Mouse (Mus musculus) myocyte (in vitro differentiated cells): ENCODE data around the gene Eif3f. TPM values are rescaled to one million over a fixed set of nuclear protein-coding genes. Genes with fewer than 3 reads are reported as not detected.

ENCODE experiments used
- H3K27me3 ChIP-seq: one replicate; pipeline ENCODE4 v1.6.1; 2011; ENCODE audit not compliant: control insufficient read depth, insufficient read depth, insufficient read length
- H3K36me3 ChIP-seq: one replicate; pipeline ENCODE4 v1.6.1; 2011; ENCODE audit not compliant: control insufficient read depth, insufficient read depth
- H3K4me2 ChIP-seq: one replicate; pipeline ENCODE4 v1.6.1; 2011; ENCODE audit warnings: low read depth, control low read depth
- H3K4me3 ChIP-seq: one replicate; pipeline ENCODE4 v1.5.1; 2011; ENCODE audit warnings: mild to moderate bottlenecking, control low read depth, moderate library complexity
- H3K79me2 ChIP-seq: one replicate; pipeline ENCODE4 v1.6.1; 2011; ENCODE audit not compliant: control insufficient read depth, insufficient read depth
- H3ac ChIP-seq: one replicate; pipeline ENCODE4 v1.6.1; 2011; ENCODE audit not compliant: control insufficient read depth, insufficient read length
- CEBPB ChIP-seq: IDR thresholded peaks from 2 replicates; pipeline ENCODE4 v1.6.1; 2011; ENCODE audit warnings: mild to moderate bottlenecking, moderate library complexity; ENCODE audit not compliant: poor library complexity, insufficient read depth, severe bottlenecking
- E2F4 ChIP-seq: IDR thresholded peaks from one replicate; pipeline ENCODE4 v1.6.1; 2011; ENCODE audit warnings: mild to moderate bottlenecking, control low read depth, moderate library complexity; ENCODE audit not compliant: insufficient read depth
- MAX ChIP-seq: IDR thresholded peaks from one replicate; pipeline ENCODE4 v1.6.1; 2011; ENCODE audit warnings: low read depth, mild to moderate bottlenecking, control low read depth
- MYOD1 ChIP-seq, 3 experiments: IDR thresholded peaks; one replicate each; pipeline ENCODE4 v1.6.1; 2011; ENCODE audit warnings: control low read depth in 2 of 3, low read depth in 2 of 3, mild to moderate bottlenecking in 2 of 3, moderate library complexity in 1 of 3; ENCODE audit not compliant: insufficient read length in 2 of 3, control insufficient read depth in 1 of 3
- MYOG ChIP-seq, 3 experiments: IDR thresholded peaks; one replicate each; pipeline ENCODE4 v1.6.1; 2011; ENCODE audit warnings: control low read depth in 2 of 3, low read depth in 2 of 3, mild to moderate bottlenecking in 2 of 3; ENCODE audit not compliant: insufficient read length in 2 of 3, control insufficient read depth in 1 of 3, insufficient read depth in 1 of 3
- POLR2A ChIP-seq: IDR thresholded peaks from one replicate; pipeline ENCODE4 v1.6.1; 2011; ENCODE audit warnings: low read depth, mild to moderate bottlenecking, control low read depth, moderate library complexity; ENCODE audit not compliant: insufficient read length
- POLR2AphosphoS2 ChIP-seq: IDR thresholded peaks from one replicate; pipeline ENCODE4 v1.6.1; 2011; ENCODE audit warnings: low read depth, control low read depth; ENCODE audit not compliant: insufficient read length
- REST ChIP-seq: IDR thresholded peaks from one replicate; pipeline ENCODE4 v1.6.1; 2011; ENCODE audit warnings: mild to moderate bottlenecking, control low read depth, moderate library complexity; ENCODE audit not compliant: insufficient read depth, insufficient read length
- SRF ChIP-seq: IDR thresholded peaks from one replicate; pipeline ENCODE4 v1.6.1; 2011; ENCODE audit warnings: low read depth; ENCODE audit not compliant: control insufficient read depth, insufficient read length
- TCF12 ChIP-seq: IDR thresholded peaks from one replicate; pipeline ENCODE4 v1.6.1; 2011; ENCODE audit warnings: mild to moderate bottlenecking, control low read depth; ENCODE audit not compliant: poor library complexity, insufficient read depth, severe bottlenecking
- TCF3 ChIP-seq: IDR thresholded peaks from one replicate; pipeline ENCODE4 v1.6.1; 2011; ENCODE audit warnings: low read depth, control low read depth; ENCODE audit not compliant: insufficient read length
- USF1 ChIP-seq: IDR thresholded peaks from one replicate; pipeline ENCODE4 v1.6.1; 2011; ENCODE audit warnings: low read depth, mild to moderate bottlenecking, control low read depth, moderate library complexity
- polyA plus RNA-seq: library from polyadenylated mRNA; unstranded; fragments of >200 nt; fragmentation: generic; extraction: Trizol; gene quantifications from one replicate; pipeline ENCODE4 v1.2.1, GENCODE M21; 2012; ENCODE audit warnings: missing spikeins

The Eif3f gene
- polyA plus RNA-seq, 1 experiment = 268 TPM

DNA sequence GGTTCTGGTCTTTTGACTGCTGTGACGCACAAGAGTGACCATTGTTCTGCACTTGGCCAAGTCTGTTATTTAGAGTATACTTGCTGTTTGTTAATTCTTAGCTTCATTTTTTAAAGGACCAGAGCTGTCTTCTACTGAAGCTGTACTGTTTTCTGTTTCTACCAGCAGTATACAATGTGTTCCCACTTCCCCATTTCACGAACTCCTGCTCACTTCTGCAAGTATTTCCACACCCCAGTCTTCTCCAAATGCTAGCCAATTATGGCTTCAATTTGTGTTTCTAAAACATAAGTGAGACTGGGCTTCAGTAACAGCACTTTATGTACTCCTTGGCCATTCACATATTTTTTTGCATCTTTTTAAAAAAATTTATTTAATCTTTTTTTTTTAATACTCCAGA, 23.5 kb downstream of the Eif3f start:
- H3K4me2 ChIP-seq = no peak overlapping the region
- no peak overlapping the region for H3K4me3 ChIP-seq
- no peaks in the 10 kb centered on the region for H3K36me3 ChIP-seq
- H3K79me2 ChIP-seq = no peaks in the 10 kb centered on the region
- TF ChIP-seq POLR2A = no peak
- TF ChIP-seq TCF12 = no peak
- TF ChIP-seq USF1 = no peak
- no peak for TF ChIP-seq POLR2AphosphoS2
- no peak for TF ChIP-seq TCF3
- no peak for TF ChIP-seq E2F4
- no peak for TF ChIP-seq REST
- TF ChIP-seq SRF = no peak
- no peak for TF ChIP-seq CEBPB
- no peak for TF ChIP-seq MAX
- TF ChIP-seq MYOD1 (IDR thresholded peaks at IDR 0.05; ENCODE audit: control insufficient read depth in 1 of 3, insufficient read length in 2 of 3, low read depth in 2 of 3) = no peak
- TF ChIP-seq MYOG (IDR thresholded peaks at IDR 0.05; ENCODE audit: control insufficient read depth in 1 of 3, insufficient read depth in 1 of 3, insufficient read length in 2 of 3, low read depth in 2 of 3) = no peak
- H3K27me3 ChIP-seq = no peaks in the 10 kb centered on the region
- no peak overlapping the region for H3ac ChIP-seq

DNA sequence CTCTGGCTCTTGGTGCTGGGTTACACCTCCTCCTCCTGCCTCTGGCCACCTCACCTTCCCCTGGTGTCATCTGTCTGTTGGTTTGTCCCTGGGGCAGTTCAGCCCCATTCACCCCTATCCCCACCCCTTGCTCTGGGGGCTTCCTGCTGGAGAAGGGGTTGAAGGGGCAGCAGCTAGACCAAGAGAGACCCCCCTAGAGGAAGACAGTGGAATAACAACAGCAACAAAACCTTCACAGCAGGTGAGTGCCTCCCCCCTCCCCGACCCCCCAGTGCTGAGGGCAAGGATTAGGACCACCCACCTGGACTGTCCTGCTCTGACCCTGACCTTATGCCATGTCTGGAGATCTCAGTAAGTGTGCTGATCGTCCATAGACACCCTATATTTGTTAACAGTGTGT, 31.8 kb downstream of the Eif3f start:
- H3K4me2 ChIP-seq = no peak overlapping the region
- H3K36me3 ChIP-seq = no peaks in the 10 kb centered on the region

DNA sequence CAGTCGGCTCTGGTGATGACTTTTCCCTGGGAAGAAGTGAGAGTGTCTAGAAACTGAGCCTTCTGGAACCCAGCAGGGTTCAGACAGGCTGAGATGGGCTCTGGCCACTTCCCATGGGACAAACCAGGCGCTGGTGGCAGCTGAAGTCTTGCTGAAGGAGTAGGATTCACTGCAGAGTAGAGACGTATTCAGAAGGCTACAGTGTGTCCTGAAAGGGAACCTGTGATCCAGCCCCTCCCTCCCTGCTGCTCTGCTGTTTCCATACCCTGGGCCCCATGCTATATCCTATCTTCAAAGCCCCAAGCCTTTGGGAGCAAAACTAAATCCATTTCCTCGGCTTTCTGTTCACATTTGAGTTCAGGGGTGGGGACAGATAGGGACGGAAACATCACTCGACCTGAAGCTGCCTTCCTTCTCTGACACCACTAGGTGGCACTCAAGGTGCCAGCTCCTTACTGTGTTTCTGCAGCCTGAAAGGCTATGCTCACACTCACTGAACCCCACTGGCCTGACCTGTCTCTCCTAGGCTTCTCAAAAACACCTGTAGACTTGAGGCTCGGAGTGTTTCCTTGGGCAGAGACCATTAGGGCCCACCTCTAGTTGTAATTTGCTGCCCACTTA, 32.6 kb downstream of the Eif3f start:
- no peak for TF ChIP-seq TCF12
- no peak for TF ChIP-seq USF1
- TF ChIP-seq CEBPB = no peak
- no peak for TF ChIP-seq REST
- TF ChIP-seq E2F4 = no peak
- no peak for TF ChIP-seq SRF
- no peak for TF ChIP-seq POLR2A
- TF ChIP-seq TCF3 = no peak
- no peak for TF ChIP-seq MYOD1 (IDR thresholded peaks at IDR 0.05; ENCODE audit: control insufficient read depth in 1 of 3, insufficient read length in 2 of 3, low read depth in 2 of 3)
- TF ChIP-seq MYOG (IDR thresholded peaks at IDR 0.05; ENCODE audit: control insufficient read depth in 1 of 3, insufficient read depth in 1 of 3, insufficient read length in 2 of 3, low read depth in 2 of 3) = no peak
- no peak for TF ChIP-seq MAX
- TF ChIP-seq POLR2AphosphoS2 = no peak
- H3K4me3 ChIP-seq = no peak overlapping the region
- H3K27me3 ChIP-seq = no peaks in the 10 kb centered on the region
- H3ac ChIP-seq = no peak overlapping the region
- no peaks in the 10 kb centered on the region for H3K79me2 ChIP-seq
- peak overlapping the region; percentile 21 for H3K4me2 ChIP-seq
- no peaks in the 10 kb centered on the region for H3K36me3 ChIP-seq

More for the DNA sequence above, 31.8 kb downstream of the Eif3f start:
- Histone ChIP-seq H3K4me3 (no peak overlapping the region), H3K27me3 (no peaks in the 10 kb centered on the region), H3ac (no peak overlapping the region), H3K79me2 (no peaks in the 10 kb centered on the region)
- TF ChIP-seq E2F4 (no peak), SRF (no peak), POLR2A (no peak), MYOD1 (IDR thresholded peaks at IDR 0.05; ENCODE audit: control insufficient read depth in 1 of 3, insufficient read length in 2 of 3, low read depth in 2 of 3) (no peak), TCF12 (no peak), REST (no peak), POLR2AphosphoS2 (no peak), TCF3 (no peak), USF1 (no peak), MYOG (IDR thresholded peaks at IDR 0.05; ENCODE audit: control insufficient read depth in 1 of 3, insufficient read depth in 1 of 3, insufficient read length in 2 of 3, low read depth in 2 of 3) (no peak), CEBPB (no peak), MAX (no peak)

DNA sequence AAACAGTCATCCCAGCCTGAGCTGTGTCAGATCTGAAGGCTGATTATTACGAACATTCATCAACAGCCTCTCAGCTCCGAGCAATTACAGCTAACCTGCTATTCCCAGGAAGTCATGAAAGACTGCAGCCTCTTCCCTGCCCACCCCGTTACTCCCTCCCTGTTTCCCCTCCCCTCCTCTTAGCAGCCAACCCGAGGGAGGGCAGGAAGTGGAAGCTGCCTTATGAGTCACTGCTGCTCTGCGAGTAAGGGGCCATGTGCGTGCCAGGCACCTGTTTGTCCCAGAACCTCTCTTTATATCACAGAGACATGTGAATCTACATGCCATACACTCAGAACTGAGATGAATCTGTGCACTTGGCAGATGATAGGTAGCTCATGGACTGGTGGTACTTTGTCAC, 34.0 kb downstream of the Eif3f start:
- Histone ChIP-seq H3K4me3 (no peak overlapping the region), H3ac (no peak overlapping the region), H3K4me2 (no peak overlapping the region), H3K36me3 (no peaks in the 10 kb centered on the region), H3K27me3 (no peaks in the 10 kb centered on the region), H3K79me2 (no peaks in the 10 kb centered on the region)
- TF ChIP-seq MYOG (IDR thresholded peaks at IDR 0.05; ENCODE audit: control insufficient read depth in 1 of 3, insufficient read depth in 1 of 3, insufficient read length in 2 of 3, low read depth in 2 of 3) (no peak), MAX (no peak), REST (no peak)

DNA sequence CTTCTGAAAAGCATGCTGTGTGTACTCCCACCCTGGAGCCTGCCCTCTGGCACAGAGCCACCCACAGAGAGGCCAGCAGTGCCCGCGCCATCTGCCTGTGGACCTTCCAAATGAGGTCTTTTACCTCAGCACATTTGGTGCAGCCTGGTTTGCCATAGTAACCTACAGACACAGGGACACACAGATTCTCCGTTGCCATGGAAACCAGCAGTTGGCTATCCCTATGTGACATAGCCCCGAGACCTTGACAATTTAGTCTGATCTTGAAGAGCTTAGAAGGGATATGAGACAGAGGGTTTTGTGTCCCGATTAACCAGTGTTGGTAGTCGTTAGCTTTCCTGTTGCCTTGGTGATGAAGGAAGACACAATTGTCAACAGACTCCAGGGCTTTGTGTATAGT, 38.1 kb downstream of the Eif3f start:
- no peak for TF ChIP-seq CEBPB
- no peak for TF ChIP-seq MYOD1 (IDR thresholded peaks at IDR 0.05; ENCODE audit: control insufficient read depth in 1 of 3, insufficient read length in 2 of 3, low read depth in 2 of 3)
- TF ChIP-seq POLR2AphosphoS2 = no peak
- TF ChIP-seq SRF = no peak
- no peak for TF ChIP-seq TCF3
- TF ChIP-seq POLR2A = no peak
- TF ChIP-seq E2F4 = no peak
- TF ChIP-seq USF1 = no peak
- no peak for TF ChIP-seq TCF12
- no peak for TF ChIP-seq MAX
- TF ChIP-seq REST = no peak
- no peak for TF ChIP-seq MYOG (IDR thresholded peaks at IDR 0.05; ENCODE audit: control insufficient read depth in 1 of 3, insufficient read depth in 1 of 3, insufficient read length in 2 of 3, low read depth in 2 of 3)
- no peak overlapping the region for H3ac ChIP-seq
- H3K36me3 ChIP-seq = no peaks in the 10 kb centered on the region
- no peak overlapping the region for H3K4me3 ChIP-seq
- no peak overlapping the region for H3K4me2 ChIP-seq
- no peaks in the 10 kb centered on the region for H3K27me3 ChIP-seq
- no peaks in the 10 kb centered on the region for H3K79me2 ChIP-seq
